20 mouse cellular contexts compared by ENCODE assay signal in the genomic region with DNA sequence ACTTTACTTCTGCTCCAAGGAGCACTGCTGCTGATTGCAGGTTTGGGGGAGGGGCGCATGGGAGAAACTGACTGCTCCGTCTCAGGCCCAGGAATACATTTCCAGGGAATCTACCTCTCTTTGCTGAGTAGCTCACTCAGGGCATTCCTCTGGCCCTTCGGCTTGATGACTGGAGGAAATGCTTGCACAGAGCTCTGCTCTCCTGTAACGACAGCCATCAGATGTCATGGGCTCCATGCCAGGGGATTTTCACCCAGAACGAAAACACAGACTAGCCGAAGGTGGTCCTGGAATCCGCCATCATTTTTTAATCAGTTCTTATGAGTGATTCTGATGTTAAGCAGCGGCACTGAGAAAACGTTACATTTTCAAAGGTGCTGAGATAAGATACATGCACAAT.
DNase-seq lines count a peak whose midpoint lies in the region; ATAC-seq and TF ChIP-seq lines count a peak whose summit lies in the region.
"Had no signal": no experiment of that assay in that cellular context is flagged by ENCODE, and none has a peak within 500 bp of the region (broad histone marks: within the 10 kb centered on the region; RNA-seq: fewer than 3 reads in every experiment).

No protein-coding gene starts in this region.

- peaks cover 18% of the 10 kb centered on the region for H3K4me1 ChIP-seq in heart, embryonic 10.5 days
- no peaks in the 10 kb centered on the region for H3K4me1 ChIP-seq in lung, embryonic 14.5 days (ENCODE audit: insufficient read depth)

- no peaks in the 10 kb centered on the region for H3K9me3 ChIP-seq in heart, embryonic 10.5 days
- H3K9me3 ChIP-seq in lung, embryonic 14.5 days (ENCODE audit: low read depth, low read length), result no peaks in the 10 kb centered on the region
- H3K9me3 ChIP-seq: hindbrain, embryonic 10.5 days; stomach, embryonic 15.5 days had no signal

- TF ChIP-seq CTCF in lung, embryonic 14.5 days (IDR thresholded peaks at IDR 0.05; ENCODE audit: low read depth), result no peak

- no peak overlapping the region for H3K4me3 ChIP-seq in heart, embryonic 10.5 days
- no peak overlapping the region for H3K4me3 ChIP-seq in lung, embryonic 14.5 days (ENCODE audit: low read depth, low read length)
- H3K4me3 ChIP-seq: hindbrain, embryonic 10.5 days; stomach, embryonic 15.5 days had no signal

- H3K27ac ChIP-seq in heart, embryonic 10.5 days, result no peak overlapping the region
- no peak overlapping the region for H3K27ac ChIP-seq in lung, embryonic 14.5 days (ENCODE audit: low read depth)
- H3K27ac ChIP-seq: hindbrain, embryonic 10.5 days; hindbrain, postnatal 0 days; stomach, embryonic 15.5 days had no signal

- H3K36me3 ChIP-seq in heart, embryonic 10.5 days, result no peaks in the 10 kb centered on the region
- H3K36me3 ChIP-seq in lung, embryonic 14.5 days (ENCODE audit: insufficient read depth), result no peaks in the 10 kb centered on the region
- H3K36me3 ChIP-seq: hindbrain, embryonic 10.5 days; stomach, embryonic 15.5 days had no signal

- no peak overlapping the region for H3K4me2 ChIP-seq in lung, embryonic 14.5 days
- H3K4me2 ChIP-seq: stomach, embryonic 15.5 days had no signal

- no peaks in the 10 kb centered on the region for H3K27me3 ChIP-seq in heart, embryonic 10.5 days (ENCODE audit: insufficient read depth, poor library complexity, severe bottlenecking)
- H3K27me3 ChIP-seq in lung, embryonic 14.5 days (ENCODE audit: insufficient read depth, low read length), result no peaks in the 10 kb centered on the region
- H3K27me3 ChIP-seq: CH12.LX; stomach, embryonic 15.5 days had no signal

- no peak overlapping the region for H3K9ac ChIP-seq in lung, embryonic 14.5 days
- H3K9ac ChIP-seq: stomach, embryonic 15.5 days had no signal

- no peak for ATAC-seq in lung, embryonic 14.5 days (ENCODE audit: insufficient read depth)
- ATAC-seq: forebrain, embryonic 16.5 days; hindbrain, postnatal 0 days; intestine, postnatal 0 days; midbrain, embryonic 16.5 days had no signal

- peak; percentile 19 for DNase-seq in heart, adult 11 months
- no peak for DNase-seq in heart, embryonic 10.5 days (ENCODE audit: low spot score)
- DNase-seq in heart, postnatal 4 days, result peak; percentile 29
- DNase-seq in heart, adult 18-20 months, result no peak
- DNase-seq in lung, embryonic 14.5 days, result peak; percentile 60
- no peak for DNase-seq in lung, postnatal 14 days
- DNase-seq in yolk sac, embryonic 10.5 days (ENCODE audit: low spot score), result peak; percentile 63
- DNase-seq: adrenal gland, postnatal 14 days; cerebellum, adult 11 months; gastrocnemius, postnatal 36 days; liver; right cerebral cortex, postnatal 14 days; thymus, adult 2 months had no signal

- 45% methylated on average over 9 of the region's 9 CpGs for WGBS in heart, embryonic 10.5 days
- WGBS in lung, embryonic 14.5 days, result 26% methylated on average over 9 of the region's 9 CpGs

Comparison
In these comparisons a context has a peak if more than half of its experiments do, and no peak if none do; other contexts are left out.
1. DNase-seq: peak in heart, adult 11 months (single experiment), heart, postnatal 4 days (single experiment), lung, embryonic 14.5 days (single experiment) and yolk sac, embryonic 10.5 days (single experiment); none in heart, embryonic 10.5 days (single experiment), heart, adult 18-20 months (0 of 2) and lung, postnatal 14 days (single experiment).